Mouse (Mus musculus) regulatory T cell (primary cell): Measurements from ENCODE around the gene Vcl.

Source experiments
- in situ Hi-C: fragments of 300-600 bp; cut with MboI, MseI; formaldehyde crosslinking; loops from one replicate; pipeline ENCODE4 v1.15.1; 2025; ENCODE audit warnings: high pct_unique_total_duplicates

Vcl gene

DNA sequence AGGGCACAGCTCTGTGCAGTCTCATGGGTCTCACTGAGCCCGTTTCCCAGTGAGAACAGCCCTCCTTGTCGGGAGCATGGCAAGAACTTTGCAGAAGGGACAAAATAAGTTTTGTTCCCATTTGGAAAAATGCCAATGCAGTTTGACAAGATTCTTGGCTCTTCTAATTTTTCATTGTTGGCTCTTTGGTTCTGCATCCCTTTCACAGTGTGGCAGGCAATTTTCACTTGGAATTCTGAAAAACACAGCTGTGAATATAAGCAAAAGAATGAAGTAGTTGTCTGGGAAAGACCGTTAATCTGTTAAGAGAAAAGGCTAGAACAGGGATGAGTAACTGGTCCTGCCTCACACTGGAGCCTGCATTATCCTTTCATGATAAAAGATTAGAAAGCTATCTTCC is 68.3 kb downstream of the Vcl start:
- in situ Hi-C loops, result loop anchor here (10.0 kb wide), 1 partner anchor 123 kb away; no protein-coding TSS in a partner anchor

DNA sequence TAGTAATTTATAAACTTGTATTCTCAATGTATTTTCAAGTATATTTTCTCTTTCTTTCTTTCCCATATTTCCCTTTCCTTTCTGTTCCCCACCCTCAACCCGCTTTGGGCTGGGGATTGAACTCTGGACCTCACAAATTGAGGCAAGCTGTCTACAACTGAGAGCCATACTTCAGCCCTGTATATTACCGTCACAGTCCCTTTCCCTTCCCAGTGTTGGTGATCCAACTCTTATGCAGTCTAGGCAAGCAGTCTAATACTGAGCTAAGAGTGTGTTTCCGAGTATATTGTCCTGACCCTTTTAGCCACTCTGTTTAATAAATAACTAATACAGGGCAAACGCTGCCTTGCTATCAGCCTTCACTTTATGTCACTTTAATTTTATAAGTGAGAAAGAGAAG is 70.4 kb downstream of the Vcl start:
- in situ Hi-C loops, result loop anchor here (10.0 kb wide), 1 partner anchor 125 kb away; no protein-coding TSS in a partner anchor

DNA sequence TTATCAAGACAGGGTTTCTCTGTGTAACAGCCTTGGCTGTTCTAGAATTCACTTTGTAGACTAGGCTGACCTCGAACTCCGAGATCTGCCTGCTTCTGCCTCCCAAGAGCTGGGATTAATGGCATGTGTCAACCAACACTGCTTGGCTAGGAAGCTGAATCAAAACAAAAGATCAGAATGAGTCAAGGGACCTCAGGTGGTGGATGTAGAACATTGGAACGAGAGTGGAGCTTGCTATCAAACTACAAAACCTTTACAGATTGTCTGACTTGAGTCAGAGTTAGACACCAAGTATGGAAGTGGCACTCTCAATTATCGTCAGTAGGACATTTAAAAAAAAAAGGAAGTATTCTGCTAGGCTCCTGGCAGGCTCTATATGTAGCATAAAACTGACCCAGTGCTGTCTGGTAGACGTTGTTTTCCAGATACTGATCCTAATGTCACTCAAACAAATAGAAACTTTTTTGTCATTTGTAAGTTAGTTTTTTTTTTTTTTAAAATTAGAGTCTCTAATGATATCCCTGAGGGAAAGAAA is 84.7 kb downstream of the Vcl start:
- in situ Hi-C loops, result loop anchor here (5.0 kb wide), 1 partner anchor 252 kb away; no protein-coding TSS in a partner anchor

DNA sequence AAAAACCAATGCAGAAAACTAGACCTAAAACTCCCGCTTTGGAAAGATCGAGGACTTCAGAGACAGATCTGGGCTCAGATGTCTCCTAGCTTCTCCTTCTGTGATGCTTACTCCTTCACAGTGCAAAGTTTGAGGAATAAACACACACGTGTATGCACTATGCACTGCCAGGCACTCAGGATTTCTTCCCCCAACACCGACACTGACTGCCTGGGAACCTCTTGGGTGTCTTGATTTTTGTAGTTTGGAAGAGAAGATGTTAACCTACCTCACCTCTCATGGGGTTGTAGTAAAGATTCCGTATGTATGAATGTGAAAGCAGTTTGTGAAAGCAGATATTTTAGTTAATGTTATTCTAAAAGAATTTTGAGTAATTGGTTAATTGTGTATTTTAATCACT is 88.7 kb downstream of the Vcl start:
- in situ Hi-C loops, result no loop called here

DNA sequence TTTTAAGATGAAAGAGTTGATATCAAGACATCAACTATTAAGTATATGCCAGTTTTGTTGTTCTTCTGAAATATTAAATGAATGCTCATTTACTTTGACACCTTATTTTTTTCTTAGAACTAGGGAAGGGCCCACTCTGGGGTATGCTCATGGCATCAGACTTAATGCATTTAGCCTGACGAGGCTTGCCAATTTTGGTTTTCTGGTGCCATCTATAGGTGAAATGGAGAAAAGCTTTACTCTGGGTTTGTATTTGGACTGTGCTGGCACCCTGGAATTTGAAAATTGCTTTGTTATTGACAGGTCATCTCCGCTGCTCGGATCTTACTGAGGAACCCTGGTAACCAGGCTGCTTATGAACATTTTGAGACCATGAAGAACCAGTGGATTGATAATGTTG is 89.8 kb downstream of the Vcl start:
- in situ Hi-C loops, result no loop called here

DNA sequence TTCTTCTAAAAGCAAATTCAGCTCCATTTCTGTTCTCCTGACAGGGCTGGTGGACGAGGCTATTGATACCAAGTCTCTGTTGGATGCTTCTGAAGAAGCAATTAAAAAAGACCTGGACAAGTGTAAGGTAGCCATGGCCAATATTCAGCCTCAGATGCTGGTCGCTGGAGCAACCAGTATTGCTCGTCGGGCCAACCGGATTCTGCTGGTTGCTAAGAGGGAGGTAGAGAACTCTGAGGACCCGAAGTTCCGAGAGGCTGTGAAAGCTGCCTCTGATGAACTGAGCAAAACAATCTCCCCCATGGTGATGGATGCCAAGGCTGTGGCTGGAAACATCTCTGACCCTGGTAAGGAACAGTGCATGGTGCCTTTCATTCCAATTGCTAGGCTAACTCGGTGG is 91.2 kb downstream of the Vcl start:
- in situ Hi-C loops, result no loop called here

DNA sequence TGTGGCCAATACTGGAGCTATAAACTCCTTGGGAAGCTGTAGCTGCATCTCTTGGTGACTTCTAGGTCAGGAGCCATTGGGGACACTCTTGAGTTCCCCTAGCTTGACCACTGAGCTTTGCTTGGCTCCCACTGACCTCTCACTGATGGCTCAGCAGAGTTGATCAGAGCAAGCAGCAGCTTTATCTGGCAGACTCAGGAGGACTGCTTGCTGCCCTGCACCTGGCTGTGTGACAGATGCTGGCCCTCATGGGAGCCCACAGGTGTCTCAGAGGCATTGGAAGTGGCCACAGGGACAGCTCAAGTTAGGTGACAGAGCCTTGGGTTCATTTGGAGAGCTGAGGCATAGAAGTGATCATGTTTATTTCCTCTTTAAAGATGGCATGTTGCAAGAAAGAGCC is 98.3 kb downstream of the Vcl start:
- in situ Hi-C loops, result no loop called here

DNA sequence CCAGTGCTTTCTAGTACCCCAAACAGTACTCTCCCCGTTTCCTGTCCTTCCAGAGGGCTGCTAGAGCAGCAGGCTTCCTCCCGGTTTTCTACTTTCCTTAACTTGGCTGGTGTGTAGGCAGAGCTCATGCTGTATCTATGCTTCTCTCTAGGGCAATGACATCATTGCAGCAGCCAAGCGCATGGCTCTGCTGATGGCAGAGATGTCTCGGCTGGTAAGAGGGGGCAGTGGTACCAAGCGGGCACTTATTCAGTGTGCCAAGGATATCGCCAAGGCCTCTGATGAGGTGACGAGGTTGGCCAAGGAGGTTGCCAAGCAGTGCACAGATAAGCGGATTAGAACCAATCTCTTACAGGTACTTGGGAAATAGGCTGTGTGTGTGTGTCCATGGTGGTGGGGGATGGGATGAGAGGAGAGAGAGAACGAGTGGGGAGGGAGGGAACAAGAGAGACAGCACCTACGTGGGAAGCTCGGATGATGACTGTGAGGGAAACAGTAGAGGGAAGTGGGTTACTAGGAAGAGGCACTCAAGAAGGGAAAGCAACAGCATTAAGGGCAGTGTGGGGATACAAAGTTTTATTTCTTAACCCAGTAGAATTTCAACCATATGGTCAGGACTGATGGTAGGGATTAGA is 99.9 kb downstream of the Vcl start:
- in situ Hi-C loops, result no loop called here

DNA sequence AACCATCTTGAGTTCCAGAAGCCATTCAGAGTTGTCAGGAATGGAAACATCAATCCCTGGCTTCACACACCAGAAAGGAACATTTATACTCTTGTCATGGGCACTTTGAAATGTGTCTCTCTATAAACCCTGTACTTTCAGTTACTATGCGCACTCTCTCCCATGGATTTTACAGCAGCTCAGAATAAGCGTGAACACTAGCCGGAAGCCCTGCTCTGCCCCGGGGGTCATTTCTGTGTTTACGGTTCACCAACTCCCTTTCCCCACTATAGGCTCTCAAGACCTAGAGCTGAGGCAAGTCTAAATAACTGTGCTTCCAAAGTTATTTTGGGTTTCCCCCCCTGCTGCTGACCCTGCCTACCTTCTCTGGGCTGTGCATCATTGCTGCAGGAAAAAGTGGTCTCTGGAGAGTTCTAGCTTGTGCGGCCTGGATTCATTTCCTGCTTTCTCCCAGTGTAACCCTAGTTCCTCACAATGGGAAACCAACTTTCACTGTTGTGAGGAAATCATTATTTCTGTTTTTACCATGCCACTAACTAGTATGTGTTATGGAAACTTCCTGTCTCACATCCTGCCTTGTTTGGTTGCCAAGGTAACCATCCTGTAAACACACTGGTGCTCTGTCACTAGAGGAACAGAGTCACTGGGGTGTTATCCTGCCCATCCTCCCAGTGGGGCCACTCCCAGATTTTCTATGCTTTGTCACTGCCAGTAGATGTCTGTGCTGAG is 102.7 kb downstream of the Vcl start:
- in situ Hi-C loops, result no loop called here

DNA sequence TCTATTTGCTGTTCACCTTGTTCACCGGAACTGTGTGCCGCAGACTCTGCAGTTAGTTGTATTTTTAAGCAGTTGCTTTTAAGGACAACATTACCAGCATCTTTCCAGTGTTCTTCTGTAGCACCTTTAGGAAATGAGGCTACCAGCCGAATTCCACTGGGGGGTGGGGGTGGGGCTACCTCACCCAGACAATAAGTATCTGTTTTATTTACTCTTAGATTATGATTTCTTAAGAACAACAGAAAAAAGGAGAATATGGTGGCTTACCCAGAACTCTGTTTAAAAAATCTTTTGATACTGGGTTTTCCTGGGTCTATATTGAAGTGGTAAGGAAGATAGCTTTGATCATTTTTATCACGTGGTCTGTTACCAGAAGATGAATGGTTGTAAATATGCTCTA is 105.1 kb downstream of the Vcl start:
- in situ Hi-C loops, result no loop called here

DNA sequence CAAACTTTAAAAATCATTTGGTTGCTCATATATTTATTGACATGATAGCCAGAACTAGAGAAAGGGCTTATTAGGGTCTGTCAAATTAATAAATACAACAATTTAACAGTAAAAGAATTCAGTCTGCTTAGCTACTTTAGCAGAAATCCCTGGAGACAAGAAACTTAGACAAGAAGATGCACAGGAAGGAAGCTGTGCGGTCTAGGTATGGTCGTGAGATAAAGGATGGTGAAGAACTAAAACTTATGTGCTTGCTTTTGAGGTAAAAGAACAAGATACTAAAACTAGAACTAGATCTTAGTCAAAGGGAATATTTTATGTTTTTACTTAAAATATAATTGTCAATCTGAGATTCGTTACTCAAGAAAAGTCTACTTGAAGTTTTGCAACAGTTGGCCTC is 105.6 kb downstream of the Vcl start:
- in situ Hi-C loops, result no loop called here

DNA sequence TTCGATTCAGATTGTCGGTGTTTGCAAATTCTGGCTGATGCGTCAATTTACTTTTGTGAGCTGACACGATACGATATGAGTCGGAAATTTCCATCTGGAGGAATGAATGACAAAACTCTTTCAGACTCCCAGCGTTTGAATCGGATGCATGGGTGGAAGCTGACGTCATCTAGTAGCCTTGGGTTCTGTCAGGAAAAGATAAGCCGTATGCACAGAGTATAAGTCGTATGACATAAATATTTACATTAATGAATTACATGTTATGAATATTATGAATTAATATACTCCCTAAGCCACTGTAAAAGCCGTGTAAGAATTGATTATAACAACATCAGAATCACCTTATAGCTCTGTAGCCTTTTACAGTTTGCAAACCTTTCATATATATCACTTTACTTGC is 109.9 kb downstream of the Vcl start:
- in situ Hi-C loops, result no loop called here

DNA sequence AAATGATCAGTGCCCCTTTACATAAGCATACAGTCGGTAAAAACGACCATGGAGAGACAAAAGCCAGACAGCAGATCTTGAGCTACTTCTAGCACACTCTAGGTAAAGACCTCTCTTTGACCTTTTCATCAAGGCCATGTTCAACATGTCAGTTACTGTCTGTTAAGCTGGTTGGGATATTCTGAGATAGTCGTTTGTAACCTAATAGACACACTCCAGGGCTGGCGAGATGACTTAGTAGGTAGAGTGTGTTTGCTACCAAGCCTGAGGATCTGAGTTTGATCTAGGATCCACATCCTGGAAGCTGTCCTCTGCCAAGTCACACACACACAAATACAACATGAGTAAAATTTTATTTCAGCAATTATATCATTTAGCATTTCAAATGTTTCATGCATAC is 110.4 kb downstream of the Vcl start:
- in situ Hi-C loops, result no loop called here

DNA sequence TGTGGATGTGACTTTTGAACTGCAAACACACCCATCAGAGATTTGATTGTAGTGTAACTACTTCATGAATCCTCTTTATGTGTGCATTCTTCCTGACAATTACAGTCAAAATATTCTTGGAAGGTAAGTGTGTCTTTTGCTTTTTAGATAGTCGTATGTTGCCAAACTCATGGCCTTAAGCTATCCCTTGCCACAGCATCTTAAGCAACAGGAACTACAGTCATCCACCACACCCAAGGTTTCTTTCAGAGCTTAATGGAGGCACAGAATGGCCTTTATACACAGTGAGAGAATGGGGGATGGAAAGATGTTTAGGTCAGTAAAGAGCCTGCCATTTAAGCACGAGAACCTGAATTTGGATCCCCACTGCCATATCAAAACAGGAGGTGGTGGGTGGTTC is 118.6 kb downstream of the Vcl start:
- in situ Hi-C loops, result no loop called here

DNA sequence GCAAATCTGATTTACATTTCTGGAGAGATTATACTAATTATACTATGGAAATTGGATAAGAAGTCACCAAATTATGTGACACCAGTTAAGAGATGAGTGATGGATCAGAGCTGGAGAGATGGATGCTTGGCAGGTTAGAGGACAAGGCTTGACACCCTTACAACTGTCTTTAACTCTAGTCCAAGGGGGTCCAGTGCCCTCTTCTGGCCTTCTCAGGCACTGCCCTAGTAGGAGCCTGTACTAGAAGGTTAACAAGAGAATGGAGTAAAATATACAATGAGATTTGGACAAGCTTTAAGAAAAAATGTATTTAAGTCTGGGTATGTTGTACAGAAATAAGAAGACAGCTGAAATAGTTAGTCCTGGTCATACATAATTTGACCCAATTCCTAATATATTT is 119.7 kb downstream of the Vcl start:
- in situ Hi-C loops, result no loop called here

DNA sequence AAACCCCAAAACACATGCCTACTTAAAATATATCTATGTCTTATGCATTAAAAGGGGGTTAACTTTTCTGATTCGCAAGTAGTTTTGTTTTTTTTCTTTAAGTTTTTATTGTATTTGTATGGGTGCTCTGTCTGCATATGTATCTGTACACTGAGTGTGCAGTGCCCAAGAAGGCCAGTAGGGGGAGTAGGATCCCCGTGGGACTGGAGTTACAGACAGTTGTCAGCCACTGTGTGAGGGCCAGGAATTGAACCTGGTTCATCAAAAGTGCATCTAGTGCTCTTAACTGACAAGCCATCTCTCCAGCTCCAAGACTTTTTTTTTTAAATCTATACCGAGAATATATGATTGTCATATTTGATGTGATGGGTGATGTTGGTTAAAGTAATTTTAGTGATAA is 121.5 kb downstream of the Vcl start:
- in situ Hi-C loops, result no loop called here

DNA sequence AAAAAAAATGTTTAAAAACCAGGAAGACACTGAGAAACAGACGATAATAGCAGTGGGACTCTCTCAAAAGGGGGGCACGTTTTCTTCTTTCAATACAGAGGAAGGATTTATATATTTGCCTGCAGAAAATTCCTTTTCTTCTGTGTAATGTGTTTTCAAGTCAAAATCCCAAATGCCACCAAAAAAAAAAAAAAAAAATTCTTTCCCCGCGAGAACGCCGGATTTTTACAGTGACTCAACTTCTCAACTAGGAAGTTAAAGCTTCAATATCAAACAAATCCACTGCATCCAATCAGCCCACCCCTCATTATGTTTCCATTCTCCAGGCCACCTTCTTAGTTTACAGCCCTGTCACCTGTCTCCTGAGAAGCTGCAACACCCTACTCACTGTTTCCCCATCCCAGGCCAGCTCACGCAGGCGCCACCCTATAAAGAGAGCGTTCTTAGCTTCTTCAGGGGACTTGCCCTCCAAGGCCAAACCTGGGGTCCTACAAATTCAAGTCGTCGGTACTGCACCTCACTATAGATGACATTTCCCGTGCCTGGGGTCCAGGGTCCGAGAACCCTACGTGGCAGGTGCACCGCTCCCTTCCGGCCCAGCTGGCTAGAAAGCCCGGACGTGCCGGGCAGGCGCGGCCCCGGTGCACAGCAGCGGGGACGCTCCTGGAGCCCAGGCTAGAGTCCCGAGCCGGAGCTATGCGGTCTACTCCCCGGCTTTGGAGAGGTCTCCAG is 122.3 kb downstream of the Vcl start:
- in situ Hi-C loops, result no loop called here

DNA sequence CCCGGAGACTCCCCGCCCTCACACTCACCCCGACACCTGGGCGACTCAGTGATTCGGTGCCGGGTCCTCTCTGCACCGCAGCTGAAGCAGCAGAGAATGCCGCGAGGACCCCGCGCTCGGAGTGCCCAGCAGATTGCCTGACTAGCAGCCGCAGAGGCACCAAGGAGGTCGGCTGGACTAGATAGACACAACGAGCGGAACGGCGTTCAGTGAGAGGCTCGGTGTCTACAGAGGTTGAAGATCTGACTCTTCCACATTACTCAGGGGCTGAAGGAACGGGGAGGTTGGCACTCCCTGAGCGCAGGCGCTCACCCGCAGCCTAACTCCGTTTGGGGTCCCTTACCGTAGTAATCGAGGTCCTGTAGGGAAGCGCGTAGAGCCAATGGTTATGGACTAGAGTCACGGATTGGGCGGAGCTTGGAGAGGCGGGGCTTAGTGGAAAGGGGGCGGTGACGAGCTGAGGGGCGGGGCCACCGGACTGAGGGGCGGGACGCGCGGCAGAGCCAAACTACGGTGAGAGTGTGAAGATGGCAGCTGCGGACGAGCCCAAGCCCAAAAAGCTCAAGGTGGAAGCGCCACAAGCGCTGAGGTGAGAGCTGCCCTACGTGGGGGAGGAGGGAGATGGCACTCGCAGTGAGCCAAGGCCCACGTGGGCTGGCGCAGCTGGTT is 123.0 kb downstream of the Vcl start, which contains the start of the genes Ap3m1 and Adk:
TSS of gene Ap3m1 (minus strand) at position 397 of the 669 bp plus-strand sequence.
TSS of gene Adk (plus strand) at position 463 of the 669 bp plus-strand sequence.
- in situ Hi-C loops, result no loop called here

DNA sequence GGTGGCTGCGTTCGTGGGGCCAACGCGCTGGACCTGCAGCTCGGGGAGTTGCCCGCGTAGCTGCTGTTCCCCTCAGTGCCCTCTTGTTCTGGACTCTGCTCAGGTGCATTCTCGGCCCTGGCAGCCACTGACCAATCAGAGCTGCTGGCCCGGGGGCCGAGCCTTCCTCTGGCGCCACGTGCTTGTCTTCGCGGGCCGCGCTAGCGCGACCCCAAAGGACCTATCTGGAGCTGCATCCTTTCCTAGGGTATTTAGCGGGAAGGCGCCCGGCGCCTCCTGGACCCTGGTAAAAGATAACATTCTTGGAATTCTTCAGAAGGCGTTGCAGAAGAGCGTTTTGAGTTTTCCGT is 123.6 kb downstream of the Vcl start:
- in situ Hi-C loops, result no loop called here

DNA sequence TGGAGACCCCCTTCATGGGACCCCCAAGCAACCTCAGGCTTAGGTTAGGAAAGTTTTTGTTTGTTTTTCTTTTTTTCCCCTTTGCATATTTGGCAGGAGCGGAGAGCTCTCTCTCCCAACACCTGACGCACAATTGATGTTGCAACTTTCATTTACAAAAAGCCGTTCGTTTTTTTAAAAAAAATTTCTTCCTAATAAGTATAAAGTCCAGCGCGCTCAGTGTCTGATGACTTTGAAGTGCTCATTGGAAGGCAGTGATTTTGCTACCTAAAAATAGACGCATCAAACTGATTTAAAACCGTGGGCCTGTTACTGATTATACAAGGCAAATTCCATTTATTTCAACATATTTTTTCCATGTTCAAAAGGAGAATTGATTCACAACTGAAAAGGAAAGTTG is 124.0 kb downstream of the Vcl start:
- in situ Hi-C loops, result no loop called here

DNA sequence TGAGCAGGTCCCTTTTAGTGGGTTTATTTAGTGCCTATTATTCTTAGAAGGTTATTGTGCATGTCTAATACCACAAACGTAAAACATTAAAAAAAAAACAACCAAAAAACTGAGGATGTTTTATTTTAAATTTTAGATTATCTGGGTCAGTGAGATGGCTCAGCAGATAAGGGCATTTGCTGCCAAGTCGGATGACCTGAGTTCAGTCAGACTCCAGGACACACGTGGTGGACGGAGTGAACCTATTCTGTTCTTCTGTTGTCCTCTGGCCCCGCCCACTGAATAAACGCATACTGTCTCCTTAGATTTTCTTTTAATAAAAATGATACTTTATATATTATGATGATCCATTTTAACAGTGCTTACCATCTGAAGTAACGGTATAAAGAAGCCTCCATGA is 124.4 kb downstream of the Vcl start:
- in situ Hi-C loops, result no loop called here

DNA sequence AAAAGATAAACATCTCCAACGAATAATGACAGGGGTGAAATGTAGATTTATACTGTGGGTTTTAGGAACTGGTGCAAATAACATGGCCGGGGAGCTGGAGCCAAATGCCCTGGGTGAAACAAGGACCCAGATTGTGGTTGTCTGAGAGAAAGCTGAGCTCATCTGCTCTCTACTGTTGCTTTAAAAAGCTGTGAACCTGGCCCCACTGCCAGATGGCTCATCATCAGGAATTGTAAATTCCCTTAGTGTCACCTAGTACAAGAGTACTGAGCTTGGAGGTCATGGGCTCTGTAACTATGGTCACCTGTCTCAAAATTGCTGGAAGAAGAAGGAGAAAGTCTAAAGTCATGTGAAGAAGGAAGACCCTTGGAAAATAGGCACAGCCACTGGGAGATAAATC is 129.8 kb downstream of the Vcl start:
- in situ Hi-C loops, result no loop called here
